ENCODE assay signal across 18 mouse cellular contexts in genomic region chrX:73576379-73577111, GRCm38 (mm10).
DNase-seq lines count a peak whose midpoint lies in the region; ATAC-seq and TF ChIP-seq lines count a peak whose summit lies in the region.
"Had no signal": no experiment of that assay in that cellular context is flagged by ENCODE, and none has a peak within 500 bp of the region (broad histone marks: within the 10 kb centered on the region; RNA-seq: fewer than 3 reads in every experiment).

No protein-coding gene starts in this region.

- TF ChIP-seq CTCF in kidney, adult 2 months (conservative IDR thresholded peaks at IDR 0.05; ENCODE audit: insufficient read depth, insufficient read length, low read depth, low read length), result no peak
- peak; percentile 18; the same call in 1 of the 2 replicates for TF ChIP-seq CTCF in intestine, postnatal 0 days (IDR thresholded peaks at IDR 0.05; ENCODE audit: low read depth)

- 23% methylated on average over 2 of the region's 2 CpGs for WGBS in kidney, adult 2 months
- 40% methylated on average over 2 of the region's 2 CpGs for WGBS in intestine, postnatal 0 days
- 28% methylated on average over 2 of the region's 2 CpGs for WGBS in lung, embryonic 15.5 days

- H3K27me3 ChIP-seq in kidney, adult 2 months (replicated peaks; ENCODE audit: control insufficient read depth, insufficient read depth, low read length), result no peaks in the 10 kb centered on the region
- no peaks in the 10 kb centered on the region for H3K27me3 ChIP-seq in intestine, postnatal 0 days (replicated peaks; ENCODE audit: control insufficient read depth, insufficient read depth, low read length)
- no peaks in the 10 kb centered on the region for H3K27me3 ChIP-seq in lung, embryonic 15.5 days

- peaks cover 5% of the 10 kb centered on the region; the same call in 1 of the 2 replicates for H3K4me1 ChIP-seq in kidney, adult 2 months (ENCODE audit: control insufficient read depth, insufficient read depth, low read length)
- no peaks in the 10 kb centered on the region for H3K4me1 ChIP-seq in intestine, postnatal 0 days (replicated peaks; ENCODE audit: control insufficient read depth, insufficient read depth, low read length)
- H3K4me1 ChIP-seq in lung, embryonic 15.5 days, result no peaks in the 10 kb centered on the region
- H3K4me1 ChIP-seq: embryonic facial prominence, embryonic 13.5 days; forebrain, embryonic 12.5 days had no signal

- no peak for TF ChIP-seq POLR2A in kidney, adult 2 months (IDR thresholded peaks at IDR 0.05; ENCODE audit: low read depth, low read length)

- peak; percentile 81 for ATAC-seq in intestine, postnatal 0 days
- peak; percentile 52 for ATAC-seq in lung, embryonic 15.5 days (ENCODE audit: borderline replicate concordance, extremely low read depth, low FRiP score, low TSS enrichment)
- ATAC-seq: Patski had no signal

- no peaks in the 10 kb centered on the region for H3K9me3 ChIP-seq in intestine, postnatal 0 days (ENCODE audit: control insufficient read depth)
- no peaks in the 10 kb centered on the region for H3K9me3 ChIP-seq in lung, embryonic 15.5 days
- H3K9me3 ChIP-seq: embryonic facial prominence, embryonic 13.5 days; forebrain, embryonic 12.5 days had no signal

- no peaks in the 10 kb centered on the region for H3K36me3 ChIP-seq in kidney, adult 2 months (ENCODE audit: control insufficient read depth, insufficient read depth, low read length)
- H3K36me3 ChIP-seq in intestine, postnatal 0 days (ENCODE audit: control insufficient read depth, insufficient read depth), result no peaks in the 10 kb centered on the region
- no peaks in the 10 kb centered on the region for H3K36me3 ChIP-seq in lung, embryonic 15.5 days
- H3K36me3 ChIP-seq: embryonic facial prominence, embryonic 13.5 days; forebrain, embryonic 12.5 days had no signal

- H3K27ac ChIP-seq in kidney, adult 2 months (ENCODE audit: insufficient read depth, low read depth, low read length), result no peak overlapping the region
- H3K27ac ChIP-seq in intestine, postnatal 0 days (ENCODE audit: low read depth, low read length), result peak overlapping the region; percentile 57; the same call in 1 of the 2 replicates
- H3K27ac ChIP-seq in lung, embryonic 15.5 days, result peak overlapping the region; percentile 41; the same call in 1 of the 2 replicates
- H3K27ac ChIP-seq: embryonic facial prominence, embryonic 13.5 days; forebrain, embryonic 12.5 days; heart, adult 2 months; hindbrain, embryonic 14.5 days had no signal

- H3K4me3 ChIP-seq in kidney, adult 2 months (ENCODE audit: insufficient read depth, low read depth, low read length), result no peak overlapping the region
- H3K4me3 ChIP-seq in intestine, postnatal 0 days (ENCODE audit: low read depth, low read length), result no peak overlapping the region
- no peak overlapping the region for H3K4me3 ChIP-seq in lung, embryonic 15.5 days
- H3K4me3 ChIP-seq: embryonic facial prominence, embryonic 13.5 days; forebrain, embryonic 12.5 days; heart, adult 2 months had no signal

- DNase-seq in kidney, adult 2 months, result peak; percentile 5
- no peak for DNase-seq in kidney, adult 9 months
- DNase-seq in naive thymus-derived CD4-positive, alpha-beta T cell, adult 2 months (ENCODE audit: low read depth), result peak; percentile 5
- no peak for DNase-seq in embryo, embryonic 10 days (ENCODE audit: low spot score)
- DNase-seq in spleen, postnatal 36 days (ENCODE audit: low spot score in 2 of 2), result no peak
- DNase-seq in natural killer cell, adult 2 months (ENCODE audit: low spot score in 2 of 2), result no peak
- DNase-seq: cerebellum, adult 11 months; cerebellum, postnatal 25 days; heart, adult 2 months; kidney, adult 18-20 months; kidney, postnatal 36 days; right cerebral cortex, postnatal 4 days had no signal

- no peak overlapping the region for H3K4me2 ChIP-seq in intestine, postnatal 0 days (replicated peaks; ENCODE audit: low read depth)
- no peak overlapping the region for H3K4me2 ChIP-seq in lung, embryonic 15.5 days
- H3K4me2 ChIP-seq: embryonic facial prominence, embryonic 13.5 days; forebrain, embryonic 12.5 days; hindbrain, embryonic 14.5 days had no signal

- H3K9ac ChIP-seq in intestine, postnatal 0 days (ENCODE audit: low read depth, low read length), result no peak overlapping the region
- no peak overlapping the region for H3K9ac ChIP-seq in lung, embryonic 15.5 days
- H3K9ac ChIP-seq: embryonic facial prominence, embryonic 13.5 days; forebrain, embryonic 12.5 days; hindbrain, embryonic 14.5 days had no signal

Comparison
In these comparisons a context has a peak if more than half of its experiments do, and no peak if none do; other contexts are left out.
1. DNase-seq: peak in kidney, adult 2 months (single experiment) and naive thymus-derived CD4-positive, alpha-beta T cell, adult 2 months (single experiment); none in kidney, adult 9 months (single experiment), embryo, embryonic 10 days (single experiment), spleen, postnatal 36 days (0 of 2) and natural killer cell, adult 2 months (0 of 2).